Mouse (Mus musculus) cortical plate, adult 2 months (tissue): ENCODE measurements around the gene Snx19. TPM values are rescaled to one million over a fixed set of nuclear protein-coding genes. Genes with fewer than 3 reads are reported as not detected.

Experiments
- H3K27ac ChIP-seq: fragments of 200-500 bp; 2 replicates; pipeline ENCODE4 v1.5.1; 2012; ENCODE audit warnings: low read length, control low read depth, inconsistent platforms; ENCODE audit not compliant: insufficient read depth
- H3K4me1 ChIP-seq: fragments of 200-500 bp; 2 replicates; pipeline ENCODE4 v1.6.1; 2011; ENCODE audit warnings: low read length; ENCODE audit not compliant: control insufficient read depth, insufficient read depth
- H3K4me3 ChIP-seq: fragments of 200-500 bp; 2 replicates; pipeline ENCODE4 v1.5.1; 2011; ENCODE audit warnings: mild to moderate bottlenecking, low read length, control low read depth; ENCODE audit not compliant: insufficient read depth
- CTCF ChIP-seq: fragments of 200-500 bp; IDR thresholded peaks from 2 replicates; pipeline ENCODE4 v1.5.1; 2011; ENCODE audit warnings: mild to moderate bottlenecking, control low read depth, low read length; ENCODE audit not compliant: insufficient read depth; ENCODE audit errors: extremely low read depth
- POLR2A ChIP-seq: fragments of 200-500 bp; IDR thresholded peaks from 2 replicates; pipeline ENCODE4 v1.6.1; 2011; ENCODE audit warnings: mild to moderate bottlenecking, low read length, control low read depth; ENCODE audit not compliant: insufficient read depth; ENCODE audit errors: extremely low read depth
- polyA plus RNA-seq: library from polyadenylated mRNA; depleted of rRNA; stranded (reverse); fragments of >200 nt; gene quantifications from 2 replicates; pipeline ENCODE4 v1.2.3, GENCODE M21; 2012

Gene Snx19
- polyA plus RNA-seq, 1 experiment, result 30.8 TPM

GRCm38 (mm10) chr9:30441761-30442160, 14.9 kb downstream of the Snx19 start:
- Histone ChIP-seq H3K4me1 (no peaks in the 10 kb centered on the region), H3K4me3 (no peak overlapping the region), H3K27ac (no peak overlapping the region)
- TF ChIP-seq POLR2A, result no peak
- TF ChIP-seq CTCF, result no peak

GRCm38 (mm10) chr9:30445232-30446085, 18.6 kb downstream of the Snx19 start:
- no peak overlapping the region for H3K4me3 ChIP-seq
- H3K27ac ChIP-seq, result no peak overlapping the region
- no peaks in the 10 kb centered on the region for H3K4me1 ChIP-seq
- TF ChIP-seq POLR2A, result no peak
- TF ChIP-seq CTCF, result no peak

GRCm38 (mm10) chr9:30446126-30446525, 19.2 kb downstream of the Snx19 start:
- TF ChIP-seq CTCF, result no peak
- TF ChIP-seq POLR2A, result no peak
- no peak overlapping the region for H3K27ac ChIP-seq
- no peak overlapping the region for H3K4me3 ChIP-seq
- H3K4me1 ChIP-seq, result no peaks in the 10 kb centered on the region

- no peaks in the 10 kb centered on the region for H3K4me1 ChIP-seq
- H3K27ac ChIP-seq, result no peak overlapping the region
- TF ChIP-seq CTCF (peak; percentile 29; the same call in 1 of the 2 replicates), POLR2A (no peak)
- no peak overlapping the region for H3K4me3 ChIP-seq
These were observed 21.6 kb downstream of the Snx19 start for GRCm38 (mm10) chr9:30448459-30448858.

GRCm38 (mm10) chr9:30449862-30450261, 23.0 kb downstream of the Snx19 start:
- no peak for TF ChIP-seq CTCF
- no peak for TF ChIP-seq POLR2A
- H3K4me3 ChIP-seq, result no peak overlapping the region
- no peak overlapping the region for H3K27ac ChIP-seq
- no peaks in the 10 kb centered on the region for H3K4me1 ChIP-seq

GRCm38 (mm10) chr9:30450834-30451233, 23.9 kb downstream of the Snx19 start:
- TF ChIP-seq POLR2A (no peak), CTCF (no peak)

GRCm38 (mm10) chr9:30454527-30454926, 27.6 kb downstream of the Snx19 start:
- TF ChIP-seq CTCF (no peak), POLR2A (no peak)
- H3K4me1 ChIP-seq, result no peaks in the 10 kb centered on the region
- no peak overlapping the region for H3K4me3 ChIP-seq
- no peak overlapping the region for H3K27ac ChIP-seq

More at GRCm38 (mm10) chr9:30450834-30451233, 23.9 kb downstream of the Snx19 start:
- H3K4me3 ChIP-seq, result no peak overlapping the region
- no peaks in the 10 kb centered on the region for H3K4me1 ChIP-seq
- H3K27ac ChIP-seq, result no peak overlapping the region

- TF ChIP-seq POLR2A (no peak), CTCF (no peak)
- H3K27ac ChIP-seq, result no peak overlapping the region
- no peak overlapping the region for H3K4me3 ChIP-seq
- H3K4me1 ChIP-seq, result no peaks in the 10 kb centered on the region
These were observed 29.3 kb downstream of the Snx19 start for GRCm38 (mm10) chr9:30456250-30456649.

GRCm38 (mm10) chr9:30460501-30460900, 33.6 kb downstream of the Snx19 start:
- Histone ChIP-seq H3K27ac (no peak overlapping the region), H3K4me3 (no peak overlapping the region), H3K4me1 (no peaks in the 10 kb centered on the region)
- TF ChIP-seq CTCF (no peak), POLR2A (no peak)

GRCm38 (mm10) chr9:30464661-30465060, 37.8 kb downstream of the Snx19 start:
- Histone ChIP-seq H3K4me3 (no peak overlapping the region), H3K27ac (peak overlapping the region; percentile 53; the same call in 1 of the 2 replicates), H3K4me1 (no peaks in the 10 kb centered on the region)
- no peak for TF ChIP-seq CTCF
- TF ChIP-seq POLR2A, result no peak
